Mouse (Mus musculus): Measurements from ENCODE around the gene Dnajc2.

- TF ChIP-seq POLR2A (IDR thresholded peaks at IDR 0.05; ENCODE audit: extremely low read depth, insufficient read depth, low read length): no peak
- TF ChIP-seq CTCF (IDR thresholded peaks at IDR 0.05; ENCODE audit: low read depth, low read length): no peak
Measured at GRCm38 (mm10) chr5:21804837-21805236, 19.8 kb upstream of the Dnajc2 start.

Measured in liver, adult 2 months (tissue).